Mouse (Mus musculus) myocyte (in vitro differentiated cells): ENCODE data around the gene AY761185. TPM values are rescaled to one million over a fixed set of nuclear protein-coding genes. Genes with fewer than 3 reads are reported as not detected.

Experiments used
- H3K27me3 ChIP-seq: one replicate; pipeline ENCODE4 v1.6.1; 2011; ENCODE audit not compliant: control insufficient read depth, insufficient read depth, insufficient read length
- H3K36me3 ChIP-seq: one replicate; pipeline ENCODE4 v1.6.1; 2011; ENCODE audit not compliant: control insufficient read depth, insufficient read depth
- H3K4me2 ChIP-seq: one replicate; pipeline ENCODE4 v1.6.1; 2011; ENCODE audit warnings: low read depth, control low read depth
- H3K4me3 ChIP-seq: one replicate; pipeline ENCODE4 v1.5.1; 2011; ENCODE audit warnings: mild to moderate bottlenecking, control low read depth, moderate library complexity
- H3K79me2 ChIP-seq: one replicate; pipeline ENCODE4 v1.6.1; 2011; ENCODE audit not compliant: control insufficient read depth, insufficient read depth
- H3ac ChIP-seq: one replicate; pipeline ENCODE4 v1.6.1; 2011; ENCODE audit not compliant: control insufficient read depth, insufficient read length
- CEBPB ChIP-seq: IDR thresholded peaks from 2 replicates; pipeline ENCODE4 v1.6.1; 2011; ENCODE audit warnings: mild to moderate bottlenecking, moderate library complexity; ENCODE audit not compliant: poor library complexity, insufficient read depth, severe bottlenecking
- E2F4 ChIP-seq: IDR thresholded peaks from one replicate; pipeline ENCODE4 v1.6.1; 2011; ENCODE audit warnings: mild to moderate bottlenecking, control low read depth, moderate library complexity; ENCODE audit not compliant: insufficient read depth
- MAX ChIP-seq: IDR thresholded peaks from one replicate; pipeline ENCODE4 v1.6.1; 2011; ENCODE audit warnings: low read depth, mild to moderate bottlenecking, control low read depth
- MYOD1 ChIP-seq, 3 experiments: IDR thresholded peaks; one replicate each; pipeline ENCODE4 v1.6.1; 2011; ENCODE audit warnings: control low read depth in 2 of 3, low read depth in 2 of 3, mild to moderate bottlenecking in 2 of 3, moderate library complexity in 1 of 3; ENCODE audit not compliant: insufficient read length in 2 of 3, control insufficient read depth in 1 of 3
- MYOG ChIP-seq, 3 experiments: IDR thresholded peaks; one replicate each; pipeline ENCODE4 v1.6.1; 2011; ENCODE audit warnings: control low read depth in 2 of 3, low read depth in 2 of 3, mild to moderate bottlenecking in 2 of 3; ENCODE audit not compliant: insufficient read length in 2 of 3, control insufficient read depth in 1 of 3, insufficient read depth in 1 of 3
- POLR2A ChIP-seq: IDR thresholded peaks from one replicate; pipeline ENCODE4 v1.6.1; 2011; ENCODE audit warnings: low read depth, mild to moderate bottlenecking, control low read depth, moderate library complexity; ENCODE audit not compliant: insufficient read length
- POLR2AphosphoS2 ChIP-seq: IDR thresholded peaks from one replicate; pipeline ENCODE4 v1.6.1; 2011; ENCODE audit warnings: low read depth, control low read depth; ENCODE audit not compliant: insufficient read length
- REST ChIP-seq: IDR thresholded peaks from one replicate; pipeline ENCODE4 v1.6.1; 2011; ENCODE audit warnings: mild to moderate bottlenecking, control low read depth, moderate library complexity; ENCODE audit not compliant: insufficient read depth, insufficient read length
- SRF ChIP-seq: IDR thresholded peaks from one replicate; pipeline ENCODE4 v1.6.1; 2011; ENCODE audit warnings: low read depth; ENCODE audit not compliant: control insufficient read depth, insufficient read length
- TCF12 ChIP-seq: IDR thresholded peaks from one replicate; pipeline ENCODE4 v1.6.1; 2011; ENCODE audit warnings: mild to moderate bottlenecking, control low read depth; ENCODE audit not compliant: poor library complexity, insufficient read depth, severe bottlenecking
- TCF3 ChIP-seq: IDR thresholded peaks from one replicate; pipeline ENCODE4 v1.6.1; 2011; ENCODE audit warnings: low read depth, control low read depth; ENCODE audit not compliant: insufficient read length
- USF1 ChIP-seq: IDR thresholded peaks from one replicate; pipeline ENCODE4 v1.6.1; 2011; ENCODE audit warnings: low read depth, mild to moderate bottlenecking, control low read depth, moderate library complexity
- polyA plus RNA-seq: library from polyadenylated mRNA; unstranded; fragments of >200 nt; fragmentation: generic; extraction: Trizol; gene quantifications from one replicate; pipeline ENCODE4 v1.2.1, GENCODE M21; 2012; ENCODE audit warnings: missing spikeins

AY761185 gene
- polyA plus RNA-seq, 1 experiment, result not detected

DNA sequence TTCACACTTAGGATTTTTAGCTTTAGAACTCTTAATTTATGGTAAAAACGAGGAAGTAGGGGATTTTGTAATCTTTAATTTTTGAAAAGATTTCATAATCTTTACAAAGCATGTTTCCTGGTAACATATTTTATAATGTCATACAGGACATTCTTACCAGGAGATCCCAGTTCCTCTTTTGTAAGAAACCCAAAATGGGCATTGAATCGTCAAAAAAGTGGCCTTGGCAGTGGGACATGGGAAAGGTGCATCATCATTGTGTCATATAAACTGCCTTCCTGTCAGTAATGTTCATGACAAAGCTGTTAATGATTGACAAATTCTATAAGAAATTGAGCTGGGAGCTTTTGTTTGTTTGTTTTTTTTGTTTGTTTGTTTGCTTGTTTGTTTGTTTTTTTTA, 36.3 kb downstream of the AY761185 start:
- no peak overlapping the region for H3K4me2 ChIP-seq
- no peaks in the 10 kb centered on the region for H3K36me3 ChIP-seq
- H3ac ChIP-seq, result no peak overlapping the region
- no peaks in the 10 kb centered on the region for H3K79me2 ChIP-seq
- no peak overlapping the region for H3K4me3 ChIP-seq
- H3K27me3 ChIP-seq, result no peaks in the 10 kb centered on the region
- TF ChIP-seq POLR2AphosphoS2 (no peak), MAX (no peak), TCF12 (no peak), MYOG (IDR thresholded peaks at IDR 0.05; ENCODE audit: control insufficient read depth in 1 of 3, insufficient read depth in 1 of 3, insufficient read length in 2 of 3, low read depth in 2 of 3) (no peak), MYOD1 (IDR thresholded peaks at IDR 0.05; ENCODE audit: control insufficient read depth in 1 of 3, insufficient read length in 2 of 3, low read depth in 2 of 3) (no peak), POLR2A (no peak), E2F4 (no peak), REST (no peak), CEBPB (no peak), USF1 (no peak), SRF (no peak), TCF3 (no peak)

DNA sequence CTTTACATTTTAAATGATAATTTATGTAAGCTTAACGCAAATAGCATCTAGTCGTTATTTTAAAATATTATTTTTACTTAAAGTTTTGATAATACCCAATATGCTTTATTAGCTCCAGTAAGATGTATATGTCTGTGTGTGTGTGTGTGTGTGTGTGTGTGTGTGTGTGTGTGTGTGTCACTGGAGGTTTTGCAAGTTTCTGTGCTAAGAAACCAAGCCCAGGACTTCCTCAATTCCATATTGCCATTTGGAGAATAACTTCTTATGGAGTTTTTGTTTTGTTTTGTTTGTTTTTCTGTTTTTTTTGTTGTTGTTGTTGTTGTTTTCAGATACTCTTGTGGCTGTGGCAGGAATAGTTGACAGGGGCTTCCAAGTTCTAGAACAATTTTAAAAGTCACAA, 37.4 kb downstream of the AY761185 start:
- Histone ChIP-seq H3K4me3 (no peak overlapping the region), H3K36me3 (no peaks in the 10 kb centered on the region), H3ac (no peak overlapping the region), H3K79me2 (no peaks in the 10 kb centered on the region), H3K27me3 (no peaks in the 10 kb centered on the region), H3K4me2 (no peak overlapping the region)
- TF ChIP-seq USF1 (no peak), SRF (no peak), MYOD1 (IDR thresholded peaks at IDR 0.05; ENCODE audit: control insufficient read depth in 1 of 3, insufficient read length in 2 of 3, low read depth in 2 of 3) (no peak), MAX (no peak), CEBPB (no peak), POLR2AphosphoS2 (no peak), E2F4 (no peak)

DNA sequence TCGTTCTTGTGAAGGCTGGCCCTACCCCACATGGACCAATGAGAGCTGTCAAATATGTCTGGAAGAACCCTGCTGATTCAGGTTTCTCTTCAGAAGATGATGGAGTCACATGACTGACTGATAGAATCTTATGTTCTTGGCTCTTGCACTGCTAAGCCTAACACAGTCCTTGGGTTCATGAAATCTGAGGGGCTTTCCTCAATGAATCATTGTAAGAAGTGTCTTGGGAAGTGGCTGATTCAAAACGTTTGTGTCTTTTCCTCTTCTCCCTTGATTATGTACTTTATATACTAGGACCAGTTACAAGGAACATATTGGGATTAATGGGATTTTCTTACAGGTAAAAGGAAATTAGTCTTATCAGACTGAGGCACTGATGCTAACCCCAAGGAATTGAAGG, 42.0 kb downstream of the AY761185 start, which contains the start of gene Gm15056:
Gene Gm15056 (minus strand): TSS at position 101 of the 400 bp plus-strand sequence.
- no peaks in the 10 kb centered on the region for H3K27me3 ChIP-seq
- TF ChIP-seq REST (no peak), CEBPB (no peak), USF1 (no peak), TCF3 (no peak), TCF12 (no peak), POLR2A (no peak), MYOD1 (IDR thresholded peaks at IDR 0.05; ENCODE audit: control insufficient read depth in 1 of 3, insufficient read length in 2 of 3, low read depth in 2 of 3) (no peak), SRF (no peak), E2F4 (no peak), MYOG (IDR thresholded peaks at IDR 0.05; ENCODE audit: control insufficient read depth in 1 of 3, insufficient read depth in 1 of 3, insufficient read length in 2 of 3, low read depth in 2 of 3) (no peak), MAX (no peak), POLR2AphosphoS2 (no peak)
- H3K4me3 ChIP-seq, result no peak within 1 kb of the TSS
- H3K4me2 ChIP-seq, result no peak within 1 kb of the TSS
- no peaks in the 10 kb centered on the region for H3K79me2 ChIP-seq
- H3ac ChIP-seq, result no peak within 1 kb of the TSS
- H3K36me3 ChIP-seq, result no peaks in the 10 kb centered on the region

Other genes with a start within 250 kb of the AY761185 start
- not detected for gene Defb33, start 52.0 kb downstream of the AY761185 start, polyA plus RNA-seq
- not detected for gene Gm15056, start 42.1 kb downstream of the AY761185 start, polyA plus RNA-seq
- not detected for gene Gm6040, start 22.6 kb downstream of the AY761185 start, polyA plus RNA-seq
- gene Defa21, start 80.8 kb upstream of the AY761185 start, polyA plus RNA-seq, result not detected
- not detected for gene Defa23, start 110.3 kb upstream of the AY761185 start, polyA plus RNA-seq
- gene Defa35, start 120.3 kb upstream of the AY761185 start, polyA plus RNA-seq, result not detected
- not detected for gene Defa25, start 139.7 kb upstream of the AY761185 start, polyA plus RNA-seq
- gene Gm14851, start 151.3 kb upstream of the AY761185 start, polyA plus RNA-seq, result not detected
- gene Defa30, start 189.9 kb upstream of the AY761185 start, polyA plus RNA-seq, result not detected
- not detected for gene Defa22, start 217.6 kb upstream of the AY761185 start, polyA plus RNA-seq
- gene Defa31, start 246.9 kb upstream of the AY761185 start, polyA plus RNA-seq, result not detected